Mouse (Mus musculus): Measurements from ENCODE around the gene Rpl10. TPM values are rescaled to one million over a fixed set of nuclear protein-coding genes. Genes with fewer than 3 reads are reported as not detected.
A peak's percentile ranks its signal among the peaks of the same experiment; 100 is the strongest.

The Rpl10 gene
- polyA plus RNA-seq, 1 experiment from 2014 or later = 342 TPM

- no peaks in the 10 kb centered on the region for H3K36me3 ChIP-seq (ENCODE audit: control insufficient read depth, insufficient read depth, low read length)
- H3K27me3 ChIP-seq (replicated peaks; ENCODE audit: control insufficient read depth, insufficient read depth, low read length) = no peaks in the 10 kb centered on the region
- peak overlapping the region; percentile 61 for H3K4me2 ChIP-seq (ENCODE audit: low read length)
- H3K4me3 ChIP-seq (ENCODE audit: low read length) = peak overlapping the region; percentile 52
- H3K4me1 ChIP-seq (ENCODE audit: control insufficient read depth, insufficient read depth, low read depth, low read length) = peaks cover 2% of the 10 kb centered on the region; the same call in 1 of the 2 replicates
- H3K27ac ChIP-seq (ENCODE audit: low read depth, low read length) = peak overlapping the region; percentile 29; the same call in 1 of the 2 replicates
- H3K9me3 ChIP-seq (ENCODE audit: control insufficient read depth, low read length) = no peaks in the 10 kb centered on the region
- 18% methylated on average over 27 of the region's 27 CpGs for WGBS
- H3K9ac ChIP-seq (ENCODE audit: low read depth, low read length) = peak overlapping the region; percentile 67
- ATAC-seq = no peak
Observed at GRCm38 (mm10) chrX:74270902-74271551, 415 bp downstream of the Rpl10 start.

GRCm38 (mm10) chrX:74273422-74274322, 3.1 kb downstream of the Rpl10 start:
- no peak overlapping the region for H3K27ac ChIP-seq (ENCODE audit: low read depth, low read length)
- no peak overlapping the region for H3K4me3 ChIP-seq (ENCODE audit: low read length)
- H3K9me3 ChIP-seq (ENCODE audit: control insufficient read depth, low read length) = no peaks in the 10 kb centered on the region
- no peaks in the 10 kb centered on the region for H3K36me3 ChIP-seq (ENCODE audit: control insufficient read depth, insufficient read depth, low read length)
- ATAC-seq = no peak
- H3K4me2 ChIP-seq (ENCODE audit: low read length) = no peak overlapping the region
- 29% methylated on average over 10 of the region's 10 CpGs for WGBS
- H3K27me3 ChIP-seq (replicated peaks; ENCODE audit: control insufficient read depth, insufficient read depth, low read length) = no peaks in the 10 kb centered on the region
- H3K4me1 ChIP-seq (ENCODE audit: control insufficient read depth, insufficient read depth, low read depth, low read length) = peaks cover 2% of the 10 kb centered on the region; the same call in 1 of the 2 replicates
- H3K9ac ChIP-seq (ENCODE audit: low read depth, low read length) = no peak overlapping the region

DNA sequence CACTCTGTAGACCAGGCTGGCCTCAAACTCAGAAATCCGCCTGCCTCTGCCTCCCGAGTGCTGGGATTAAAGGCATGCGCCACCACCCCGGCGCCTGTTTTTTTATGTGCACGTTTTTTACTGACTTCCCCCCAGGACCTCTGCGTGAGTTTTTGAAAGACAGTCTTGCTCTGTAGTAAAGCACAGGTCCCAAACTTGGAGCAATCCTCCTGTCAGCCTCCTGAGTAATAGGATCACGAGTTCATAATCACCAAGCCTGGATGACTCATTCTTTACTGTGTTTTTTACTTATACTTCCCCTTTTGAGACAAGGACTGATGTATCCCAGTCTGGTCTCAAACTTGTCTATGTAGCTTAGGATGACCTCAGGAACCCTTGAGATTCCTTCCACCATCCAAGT, 7.3 kb downstream of the Rpl10 start:
- no peak overlapping the region for H3K27ac ChIP-seq (ENCODE audit: low read depth, low read length)
- H3K9me3 ChIP-seq (ENCODE audit: control insufficient read depth, low read length) = no peaks in the 10 kb centered on the region
- no peak overlapping the region for H3K9ac ChIP-seq (ENCODE audit: low read depth, low read length)
- no peaks in the 10 kb centered on the region for H3K36me3 ChIP-seq (ENCODE audit: control insufficient read depth, insufficient read depth, low read length)
- 77% methylated on average over 8 of the region's 8 CpGs for WGBS
- H3K4me3 ChIP-seq (ENCODE audit: low read length) = no peak overlapping the region
- no peak overlapping the region for H3K4me2 ChIP-seq (ENCODE audit: low read length)
- no peaks in the 10 kb centered on the region for H3K4me1 ChIP-seq (ENCODE audit: control insufficient read depth, insufficient read depth, low read depth, low read length)
- no peak for ATAC-seq
- no peaks in the 10 kb centered on the region for H3K27me3 ChIP-seq (replicated peaks; ENCODE audit: control insufficient read depth, insufficient read depth, low read length)

GRCm38 (mm10) chrX:74281041-74281731, 10.6 kb downstream of the Rpl10 start:
- Histone ChIP-seq H3K4me3 (ENCODE audit: low read length) (peak overlapping the region; percentile 56), H3K9ac (ENCODE audit: low read depth, low read length) (peak overlapping the region; percentile 63), H3K4me2 (ENCODE audit: low read length) (peak overlapping the region; percentile 74), H3K27me3 (replicated peaks; ENCODE audit: control insufficient read depth, insufficient read depth, low read length) (no peaks in the 10 kb centered on the region), H3K9me3 (ENCODE audit: control insufficient read depth, low read length) (no peaks in the 10 kb centered on the region), H3K36me3 (ENCODE audit: control insufficient read depth, insufficient read depth, low read length) (no peaks in the 10 kb centered on the region), H3K27ac (ENCODE audit: low read depth, low read length) (peak overlapping the region; percentile 51; the same call in 1 of the 2 replicates), H3K4me1 (ENCODE audit: control insufficient read depth, insufficient read depth, low read depth, low read length) (peaks cover 3% of the 10 kb centered on the region)
- ATAC-seq = no peak
- 24% methylated on average over 14 of the region's 14 CpGs for WGBS

- H3K4me2 ChIP-seq (ENCODE audit: low read length) = peak within 1 kb of the TSS; percentile 74
- no peaks in the 10 kb centered on the region for H3K36me3 ChIP-seq (ENCODE audit: control insufficient read depth, insufficient read depth, low read length)
- H3K27ac ChIP-seq (ENCODE audit: low read depth, low read length) = peak within 1 kb of the TSS; percentile 83
- H3K27me3 ChIP-seq (replicated peaks; ENCODE audit: control insufficient read depth, insufficient read depth, low read length) = no peaks in the 10 kb centered on the region
- H3K4me3 ChIP-seq (ENCODE audit: low read length) = peak within 1 kb of the TSS; percentile 56
- H3K4me1 ChIP-seq (ENCODE audit: control insufficient read depth, insufficient read depth, low read depth, low read length) = peaks cover 3% of the 10 kb centered on the region
- 20% methylated on average over 16 of the region's 16 CpGs for WGBS
- H3K9me3 ChIP-seq (ENCODE audit: control insufficient read depth, low read length) = no peaks in the 10 kb centered on the region
- peak within 1 kb of the TSS; percentile 75 for H3K9ac ChIP-seq (ENCODE audit: low read depth, low read length)
- peak; percentile 79 for ATAC-seq
Observed at GRCm38 (mm10) chrX:74281732-74282394, 11.3 kb downstream of the Rpl10 start, which contains the start of the genes Taz and Dnase1l1. Taz (plus strand) TSS chrX:74281912. Dnase1l1 (minus strand) TSS chrX:74282337.

DNA sequence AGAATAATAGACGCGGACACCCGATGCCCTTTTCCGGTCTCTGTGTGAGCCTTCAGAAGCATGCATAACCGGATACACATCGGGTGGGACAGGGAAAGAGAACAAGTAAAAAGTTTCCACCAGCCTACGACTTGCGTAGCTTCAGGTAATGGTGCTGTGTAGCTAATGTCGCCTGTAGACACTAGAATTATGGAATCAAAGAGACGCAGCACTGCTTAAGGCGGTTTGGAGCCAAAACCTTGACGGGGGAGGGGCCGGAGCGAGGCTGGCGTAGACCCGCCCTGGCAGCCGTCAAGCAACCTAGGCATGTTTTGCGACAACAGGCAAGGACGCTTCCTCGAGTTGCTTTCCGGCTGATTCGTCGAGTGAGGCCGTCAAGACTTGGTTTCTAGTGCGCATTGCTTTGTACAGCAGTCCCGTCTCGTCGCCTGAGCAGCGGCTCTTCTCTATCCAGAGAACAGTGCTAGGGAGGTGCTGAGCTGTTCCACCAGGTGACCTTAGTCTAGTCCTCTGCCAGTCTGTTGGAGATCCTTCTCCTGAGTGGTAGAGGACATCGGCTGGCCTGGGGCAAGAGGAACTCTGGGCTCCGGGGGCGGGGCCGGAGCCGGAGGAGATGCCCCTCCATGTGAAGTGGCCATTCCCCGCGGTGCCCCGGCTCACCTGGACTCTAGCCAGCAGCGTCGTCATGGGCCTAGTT, 11.9 kb downstream of the Rpl10 start:
- no peaks in the 10 kb centered on the region for H3K36me3 ChIP-seq (ENCODE audit: control insufficient read depth, insufficient read depth, low read length)
- no peaks in the 10 kb centered on the region for H3K27me3 ChIP-seq (replicated peaks; ENCODE audit: control insufficient read depth, insufficient read depth, low read length)
- WGBS = 19% methylated on average over 39 of the region's 39 CpGs
- ATAC-seq = peak; percentile 87
- no peaks in the 10 kb centered on the region for H3K9me3 ChIP-seq (ENCODE audit: control insufficient read depth, low read length)
- peak overlapping the region; percentile 56 for H3K4me3 ChIP-seq (ENCODE audit: low read length)
- peaks cover 3% of the 10 kb centered on the region for H3K4me1 ChIP-seq (ENCODE audit: control insufficient read depth, insufficient read depth, low read depth, low read length)
- H3K27ac ChIP-seq (ENCODE audit: low read depth, low read length) = peak overlapping the region; percentile 83
- H3K9ac ChIP-seq (ENCODE audit: low read depth, low read length) = peak overlapping the region; percentile 75
- peak overlapping the region; percentile 74 for H3K4me2 ChIP-seq (ENCODE audit: low read length)

DNA sequence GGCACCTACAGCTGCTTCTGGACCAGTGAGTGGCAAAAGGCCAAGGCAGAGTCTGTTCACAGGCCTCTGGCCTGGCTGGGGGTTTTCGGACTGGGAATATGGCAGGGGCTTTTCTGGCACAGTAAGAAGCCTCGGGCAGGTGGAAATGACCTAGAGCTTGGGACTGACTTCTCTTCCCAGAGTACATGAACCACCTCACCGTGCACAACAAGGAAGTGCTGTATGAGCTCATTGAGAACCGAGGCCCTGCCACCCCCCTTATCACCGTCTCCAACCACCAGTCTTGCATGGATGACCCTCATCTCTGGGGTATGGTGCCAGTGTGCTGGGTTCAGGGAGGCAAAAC, 12.5 kb downstream of the Rpl10 start:
- ATAC-seq = peak; percentile 24
- 27% methylated on average over 5 of the region's 5 CpGs for WGBS
- Histone ChIP-seq H3K4me2 (ENCODE audit: low read length) (peak overlapping the region; percentile 70), H3K27me3 (replicated peaks; ENCODE audit: control insufficient read depth, insufficient read depth, low read length) (no peaks in the 10 kb centered on the region), H3K9me3 (ENCODE audit: control insufficient read depth, low read length) (no peaks in the 10 kb centered on the region), H3K27ac (ENCODE audit: low read depth, low read length) (peak overlapping the region; percentile 83), H3K36me3 (ENCODE audit: control insufficient read depth, insufficient read depth, low read length) (no peaks in the 10 kb centered on the region), H3K4me3 (ENCODE audit: low read length) (peak overlapping the region; percentile 56), H3K4me1 (ENCODE audit: control insufficient read depth, insufficient read depth, low read depth, low read length) (peaks cover 3% of the 10 kb centered on the region), H3K9ac (ENCODE audit: low read depth, low read length) (peak overlapping the region; percentile 75)

GRCm38 (mm10) chrX:74293431-74293830, 22.8 kb downstream of the Rpl10 start:
- H3K9me3 ChIP-seq (ENCODE audit: control insufficient read depth, low read length) = no peaks in the 10 kb centered on the region
- H3K4me2 ChIP-seq (ENCODE audit: low read length) = no peak overlapping the region
- ATAC-seq = no peak
- WGBS = 83% methylated on average over 4 of the region's 4 CpGs
- H3K4me1 ChIP-seq (ENCODE audit: control insufficient read depth, insufficient read depth, low read depth, low read length) = peaks cover 3% of the 10 kb centered on the region; the same call in 1 of the 2 replicates
- no peaks in the 10 kb centered on the region; the same call in 1 of the 2 replicates for H3K36me3 ChIP-seq (ENCODE audit: control insufficient read depth, insufficient read depth, low read length)
- no peak overlapping the region for H3K4me3 ChIP-seq (ENCODE audit: low read length)
- H3K27ac ChIP-seq (ENCODE audit: low read depth, low read length) = no peak overlapping the region
- no peak overlapping the region for H3K9ac ChIP-seq (ENCODE audit: low read depth, low read length)
- H3K27me3 ChIP-seq (replicated peaks; ENCODE audit: control insufficient read depth, insufficient read depth, low read length) = no peaks in the 10 kb centered on the region

All from hindbrain, embryonic 16.5 days (tissue).